Comparison of ENCODE assay signal across 16 mouse cellular contexts in genomic region chr13:113859392-113859776, GRCm38 (mm10).
DNase-seq lines count a peak whose midpoint lies in the region; ATAC-seq and TF ChIP-seq lines count a peak whose summit lies in the region.
"Had no signal": no experiment of that assay in that cellular context is flagged by ENCODE, and none has a peak within 500 bp of the region (broad histone marks: within the 10 kb centered on the region; RNA-seq: fewer than 3 reads in every experiment).

No protein-coding gene starts in this region.

- H3K27me3 ChIP-seq in kidney, postnatal 0 days (ENCODE audit: insufficient read depth, low read length): no peaks in the 10 kb centered on the region
- H3K27me3 ChIP-seq in liver, embryonic 15.5 days: no peaks in the 10 kb centered on the region
- H3K27me3 ChIP-seq: embryonic facial prominence, embryonic 15.5 days had no signal

- no peak overlapping the region for H3K27ac ChIP-seq in kidney, postnatal 0 days
- H3K27ac ChIP-seq in liver, embryonic 15.5 days (replicated peaks): peak overlapping the region; percentile 93
- H3K27ac ChIP-seq: embryonic facial prominence, embryonic 15.5 days had no signal

- peak; percentile 40 for ATAC-seq in kidney, postnatal 0 days (replicated peaks; ENCODE audit: low FRiP score, low read depth)
- peak; percentile 95 for ATAC-seq in erythroblast, adult 5-6 weeks (replicated peaks; ENCODE audit: low FRiP score, poor library complexity, severe bottlenecking)
- peak; percentile 82 for ATAC-seq in liver, embryonic 15.5 days (ENCODE audit: insufficient read depth)

- TF ChIP-seq CTCF in kidney, postnatal 0 days (IDR thresholded peaks at IDR 0.05; ENCODE audit: low read depth): no peak

- WGBS in kidney, postnatal 0 days: 68% methylated on average over 11 of the region's 11 CpGs
- WGBS in liver, embryonic 15.5 days (ENCODE audit: insufficient replicate concordance): 31% methylated on average over 11 of the region's 11 CpGs

- no peak overlapping the region for H3K4me3 ChIP-seq in kidney, postnatal 0 days (replicated peaks; ENCODE audit: low read depth, low read length)
- H3K4me3 ChIP-seq in liver, embryonic 15.5 days (replicated peaks): peak overlapping the region; percentile 55
- H3K4me3 ChIP-seq: embryonic facial prominence, embryonic 15.5 days had no signal

- H3K4me2 ChIP-seq in kidney, postnatal 0 days (ENCODE audit: low read length): no peak overlapping the region
- peak overlapping the region; percentile 88 for H3K4me2 ChIP-seq in liver, embryonic 15.5 days
- H3K4me2 ChIP-seq: embryonic facial prominence, embryonic 15.5 days; midbrain, embryonic 11.5 days had no signal

- no peaks in the 10 kb centered on the region for H3K9me3 ChIP-seq in kidney, postnatal 0 days (replicated peaks; ENCODE audit: low read length)
- H3K9me3 ChIP-seq in liver, embryonic 15.5 days (replicated peaks): no peaks in the 10 kb centered on the region
- H3K9me3 ChIP-seq: embryonic facial prominence, embryonic 15.5 days had no signal

- DNase-seq in kidney, postnatal 0 days (ENCODE audit: low spot score): no peak
- no peak for DNase-seq in kidney, adult 11 months
- peak; percentile 63 for DNase-seq in ZHBTc4 (ENCODE audit: low read depth, low spot score)
- no peak for DNase-seq in gastrocnemius, postnatal 10 days
- no peak for DNase-seq in left cerebral cortex, adult 8-10 months (ENCODE audit: low spot score in 2 of 2)
- no peak for DNase-seq in cerebellum, adult 11-12 months
- DNase-seq: adrenal gland, adult 2 months; cerebellum, adult 8-10 months; gastrocnemius, postnatal 25 days; layer of hippocampus, postnatal 36 days; lung, adult 2 months; thymus, postnatal 36 days had no signal

- no peak overlapping the region for H3K9ac ChIP-seq in kidney, postnatal 0 days (ENCODE audit: low read depth, low read length)
- H3K9ac ChIP-seq in liver, embryonic 15.5 days: peak overlapping the region; percentile 52
- H3K9ac ChIP-seq: embryonic facial prominence, embryonic 15.5 days had no signal

- peaks cover 5% of the 10 kb centered on the region for H3K4me1 ChIP-seq in kidney, postnatal 0 days (replicated peaks; ENCODE audit: insufficient read depth, low read length)
- H3K4me1 ChIP-seq in liver, embryonic 15.5 days (replicated peaks): peaks cover 85% of the 10 kb centered on the region
- H3K4me1 ChIP-seq: embryonic facial prominence, embryonic 15.5 days had no signal

- H3K36me3 ChIP-seq in kidney, postnatal 0 days (ENCODE audit: insufficient read depth, low read length): no peaks in the 10 kb centered on the region
- H3K36me3 ChIP-seq in liver, embryonic 15.5 days (replicated peaks): no peaks in the 10 kb centered on the region
- H3K36me3 ChIP-seq: embryonic facial prominence, embryonic 15.5 days had no signal

Comparison
In these comparisons a context has a peak if more than half of its experiments do, and no peak if none do; other contexts are left out.
1. ATAC-seq: peak in every context shown above with its lines; median percentile 95 in erythroblast, adult 5-6 weeks; 82 in liver, embryonic 15.5 days; 40 in kidney, postnatal 0 days.